Mouse (Mus musculus) bone marrow, adult 2 months (tissue): ENCODE measurements at regions not wholly inside any gene's neighbourhood (a gene's known extent, or its start where the extent isn't known, plus 50 kb on each side); places are given as distances from the start of the nearest gene placed in this dataset.

Source experiments
- CTCF ChIP-seq: fragments of 200-500 bp; IDR thresholded peaks from 2 replicates; pipeline ENCODE4 v1.5.1; 2011; ENCODE audit warnings: low read length, control low read depth; ENCODE audit not compliant: control insufficient read depth, insufficient read depth
- POLR2A ChIP-seq: fragments of 200-500 bp; IDR thresholded peaks from 2 replicates; pipeline ENCODE4 v1.6.1; 2011; ENCODE audit warnings: low read depth, mild to moderate bottlenecking, control low read depth, low read length, borderline replicate concordance; ENCODE audit not compliant: control insufficient read depth

- TF ChIP-seq POLR2A (no peak), CTCF (no peak)
Observed at GRCm38 (mm10) chr4:105427581-105427980, 270.4 kb downstream of the Plpp3 start.
